Mouse (Mus musculus): Measurements from ENCODE around the gene Pabpc4. TPM values are rescaled to one million over a fixed set of nuclear protein-coding genes. Genes with fewer than 3 reads are reported as not detected.

Pabpc4 gene
- polyA plus RNA-seq (2016; fragmentation: Nextera tagmentation; extraction: Ambion mirVana) = 36.2 and 51.2 TPM in 2 replicates

DNA sequence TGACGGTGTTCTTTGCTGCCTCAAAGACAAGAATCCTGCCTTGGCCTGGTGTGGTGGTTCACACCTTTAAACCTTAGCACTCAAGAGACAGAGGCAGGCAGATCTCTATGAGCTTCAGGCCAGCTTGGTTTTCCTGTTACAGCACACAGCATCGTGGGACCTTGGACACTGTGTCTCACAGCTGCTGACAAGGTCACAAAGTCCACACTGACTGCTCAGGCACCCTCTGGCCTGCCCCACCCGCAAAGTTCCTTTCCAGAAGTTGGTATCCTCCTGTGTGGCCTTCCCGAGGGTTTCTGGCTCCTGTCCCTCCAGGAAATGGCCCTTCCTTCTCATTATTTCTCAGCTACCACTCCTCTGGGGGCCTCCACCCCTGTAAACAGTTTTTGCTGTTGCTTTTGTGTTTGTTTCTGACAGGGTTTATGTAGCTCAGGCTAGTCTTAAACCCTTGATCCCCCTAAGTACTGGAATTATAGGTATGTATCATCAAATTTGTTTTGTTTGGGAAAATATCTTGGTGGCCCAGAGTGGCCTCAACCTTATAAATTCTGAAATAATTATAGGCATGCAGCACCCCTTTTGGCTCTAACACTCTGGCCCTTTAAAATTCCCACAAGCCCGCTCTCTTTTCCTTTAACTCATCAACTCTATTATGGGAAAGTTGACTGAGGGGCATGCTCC, at the start of gene Pabpc4:
Pabpc4 (plus strand) TSS at position 631 of the 681 bp plus-strand sequence.
- H3K27me3 ChIP-seq (ENCODE audit: insufficient read depth, poor library complexity, severe bottlenecking) = no peaks in the 10 kb centered on the region
- H3K27ac ChIP-seq = no peak within 1 kb of the TSS
- no peak for DNase-seq (ENCODE audit: low spot score)
- 78% methylated on average over 5 of the region's 5 CpGs for WGBS
- H3K4me1 ChIP-seq (replicated peaks) = peaks cover 16% of the 10 kb centered on the region; the same call in 1 of the 2 replicates
- H3K4me3 ChIP-seq = no peak within 1 kb of the TSS
- no peaks in the 10 kb centered on the region for H3K9me3 ChIP-seq
- no peaks in the 10 kb centered on the region for H3K36me3 ChIP-seq

DNA sequence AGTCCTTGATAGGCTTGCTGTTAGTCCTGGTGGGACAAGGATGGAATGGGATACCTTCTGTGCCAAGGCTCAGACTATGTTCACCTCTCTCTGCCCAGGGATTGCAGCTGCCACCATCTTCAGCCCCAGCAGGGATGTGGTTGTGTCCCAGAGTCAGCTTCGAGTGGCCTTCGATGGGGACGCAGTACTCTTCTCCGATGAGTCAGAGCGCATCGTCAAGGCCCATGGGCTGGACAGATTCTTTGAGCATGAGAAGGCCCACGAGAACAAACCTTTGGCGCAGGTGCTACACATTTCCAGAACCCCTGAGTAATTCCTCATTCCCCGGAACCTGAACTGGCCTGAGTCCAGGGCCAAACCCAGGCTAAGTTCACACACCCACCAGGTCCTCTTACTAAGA, 48.2 kb upstream of the Pabpc4 start:
- H3K4me3 ChIP-seq = no peak overlapping the region
- H3K27ac ChIP-seq = no peak overlapping the region
- H3K27me3 ChIP-seq (ENCODE audit: insufficient read depth, poor library complexity, severe bottlenecking) = peaks cover 15% of the 10 kb centered on the region
- no peaks in the 10 kb centered on the region for H3K9me3 ChIP-seq
- no peak for DNase-seq (ENCODE audit: low spot score)
- no peaks in the 10 kb centered on the region for H3K36me3 ChIP-seq
- peaks cover 12% of the 10 kb centered on the region; the same call in 1 of the 2 replicates for H3K4me1 ChIP-seq (replicated peaks)
- WGBS = 93% methylated on average over 9 of the region's 9 CpGs

- no peak for DNase-seq (ENCODE audit: low spot score)
- H3K4me3 ChIP-seq = no peak overlapping the region
- 69% methylated on average over 1 of the region's 1 CpGs for WGBS
- H3K36me3 ChIP-seq = no peaks in the 10 kb centered on the region
- H3K9me3 ChIP-seq = no peaks in the 10 kb centered on the region
- peaks cover 13% of the 10 kb centered on the region; the same call in 1 of the 2 replicates for H3K27me3 ChIP-seq (ENCODE audit: insufficient read depth, poor library complexity, severe bottlenecking)
- H3K4me1 ChIP-seq (replicated peaks) = peaks cover 17% of the 10 kb centered on the region; the same call in 1 of the 2 replicates
- H3K27ac ChIP-seq = no peak overlapping the region
These were observed 46.8 kb upstream of the Pabpc4 start for GRCm38 (mm10) chr4:123215367-123215766.

DNA sequence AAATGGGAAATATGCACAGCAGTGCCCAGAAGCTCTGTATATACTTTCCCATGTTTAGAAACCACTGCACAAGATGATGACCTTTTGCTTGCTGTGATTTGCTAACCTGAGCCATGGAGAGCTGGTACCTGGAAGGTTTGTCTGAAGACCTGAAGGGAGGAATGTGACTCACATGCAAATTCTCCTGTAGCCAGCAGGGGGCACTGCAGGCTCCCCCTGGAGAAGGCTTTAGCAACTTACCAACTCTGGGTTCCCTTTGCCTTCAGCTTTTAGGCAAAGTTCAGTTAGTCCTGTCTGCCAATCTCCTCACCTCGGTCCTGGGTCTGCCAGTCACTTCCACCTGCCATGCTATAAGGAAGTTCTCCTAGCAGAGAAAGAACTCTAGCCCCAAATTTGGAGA, 45.4 kb upstream of the Pabpc4 start:
- Histone ChIP-seq H3K27me3 (ENCODE audit: insufficient read depth, poor library complexity, severe bottlenecking) (peaks cover 10% of the 10 kb centered on the region; the same call in 1 of the 2 replicates), H3K4me3 (no peak overlapping the region), H3K4me1 (replicated peaks) (peaks cover 17% of the 10 kb centered on the region; the same call in 1 of the 2 replicates), H3K9me3 (no peaks in the 10 kb centered on the region), H3K27ac (no peak overlapping the region), H3K36me3 (no peaks in the 10 kb centered on the region)
- peak; percentile 50 for DNase-seq (ENCODE audit: low spot score)
- WGBS = 25% methylated on average over 1 of the region's 1 CpGs

GRCm38 (mm10) chr4:123219720-123220357, 42.3 kb upstream of the Pabpc4 start:
- Histone ChIP-seq H3K4me3 (no peak overlapping the region), H3K27ac (no peak overlapping the region), H3K9me3 (no peaks in the 10 kb centered on the region), H3K4me1 (replicated peaks) (peaks cover 15% of the 10 kb centered on the region; the same call in 1 of the 2 replicates), H3K36me3 (no peaks in the 10 kb centered on the region), H3K27me3 (ENCODE audit: insufficient read depth, poor library complexity, severe bottlenecking) (peaks cover 10% of the 10 kb centered on the region; the same call in 1 of the 2 replicates)
- 79% methylated on average over 15 of the region's 15 CpGs for WGBS
- DNase-seq (ENCODE audit: low spot score) = peak; percentile 78

DNA sequence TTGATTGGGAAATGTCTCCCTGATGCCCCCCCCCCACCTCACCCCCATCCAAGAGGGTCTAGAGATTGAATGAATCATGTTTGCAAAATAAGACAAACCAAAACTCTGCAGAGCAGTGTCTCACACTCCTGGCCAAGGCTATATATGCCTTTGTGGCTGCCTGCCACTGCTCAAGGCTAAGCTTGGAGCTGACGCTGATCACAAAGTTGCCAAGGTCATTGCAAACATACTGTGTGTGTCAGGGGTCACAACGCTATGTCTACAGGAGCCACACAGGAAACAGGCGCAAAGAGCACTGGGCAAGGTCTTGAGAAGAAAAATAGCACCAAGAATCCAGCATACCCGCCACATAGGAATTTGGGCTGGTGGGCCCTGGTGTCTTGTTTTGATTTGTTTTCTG, 41.5 kb upstream of the Pabpc4 start:
- Histone ChIP-seq H3K9me3 (no peaks in the 10 kb centered on the region), H3K36me3 (no peaks in the 10 kb centered on the region), H3K27ac (no peak overlapping the region), H3K27me3 (ENCODE audit: insufficient read depth, poor library complexity, severe bottlenecking) (peaks cover 10% of the 10 kb centered on the region; the same call in 1 of the 2 replicates), H3K4me1 (replicated peaks) (peaks cover 10% of the 10 kb centered on the region), H3K4me3 (no peak overlapping the region)
- no peak for DNase-seq (ENCODE audit: low spot score)
- 71% methylated on average over 4 of the region's 4 CpGs for WGBS

DNA sequence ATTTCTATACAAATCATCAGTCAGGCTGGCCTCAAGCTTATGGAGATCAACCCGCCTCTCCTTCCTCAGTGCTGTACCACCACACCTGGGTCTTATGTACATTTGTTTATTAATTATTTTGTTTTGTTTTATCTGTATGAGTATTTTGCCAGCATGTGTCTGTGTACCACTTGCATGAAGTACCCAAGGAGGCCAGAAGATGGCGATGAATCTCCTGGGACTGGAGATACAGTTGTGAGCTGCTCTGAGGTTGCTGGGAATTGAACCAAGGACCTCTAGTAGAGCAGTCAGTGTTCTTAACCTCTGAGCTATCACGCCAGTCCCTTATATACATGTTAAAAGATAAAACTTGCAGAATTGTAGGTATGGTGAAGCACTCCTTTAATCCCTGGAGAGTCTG, 38.8 kb upstream of the Pabpc4 start:
- no peak for DNase-seq (ENCODE audit: low spot score)
- H3K36me3 ChIP-seq = no peaks in the 10 kb centered on the region

DNA sequence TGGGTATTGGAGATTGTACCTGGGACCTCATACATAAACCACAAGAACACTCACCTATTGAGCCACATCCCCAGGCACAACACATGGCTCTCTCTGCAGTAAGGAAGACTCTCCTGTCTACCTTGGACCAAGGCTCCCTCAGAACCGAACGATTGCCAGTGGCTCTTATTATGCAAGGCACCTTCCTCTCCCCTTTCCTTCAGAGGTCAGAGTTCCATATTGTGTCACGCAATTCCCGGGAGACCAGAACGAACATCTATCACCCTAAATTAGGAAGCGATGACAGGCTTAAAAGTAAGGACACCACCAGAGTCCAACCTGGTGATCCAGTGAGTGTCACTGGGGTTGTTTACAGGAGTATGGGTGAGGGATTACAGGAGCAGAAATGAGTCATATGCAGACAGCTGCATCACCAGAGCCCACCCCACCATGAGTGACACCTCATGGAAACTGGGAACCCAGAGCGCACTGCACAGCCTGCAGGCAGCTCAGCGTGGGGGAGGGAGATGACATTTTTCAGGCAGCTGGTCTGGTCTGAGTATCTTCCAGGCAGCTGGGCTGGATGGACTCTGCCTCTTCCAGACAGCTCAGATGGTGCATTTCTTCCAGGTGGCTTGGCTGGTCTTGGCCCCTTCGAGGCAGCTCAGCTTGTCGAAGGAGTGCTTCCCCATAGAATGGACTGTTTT, 36.3 kb upstream of the Pabpc4 start:
- H3K36me3 ChIP-seq = no peaks in the 10 kb centered on the region
- no peaks in the 10 kb centered on the region for H3K9me3 ChIP-seq
- no peak overlapping the region for H3K27ac ChIP-seq
- peaks cover 32% of the 10 kb centered on the region for H3K4me1 ChIP-seq (replicated peaks)
- no peak for DNase-seq (ENCODE audit: low spot score)
- H3K27me3 ChIP-seq (ENCODE audit: insufficient read depth, poor library complexity, severe bottlenecking) = peaks cover 21% of the 10 kb centered on the region
- H3K4me3 ChIP-seq = no peak overlapping the region
- WGBS = 67% methylated on average over 10 of the region's 10 CpGs

More for the DNA sequence above, 38.8 kb upstream of the Pabpc4 start:
- Histone ChIP-seq H3K27ac (no peak overlapping the region), H3K4me3 (no peak overlapping the region), H3K9me3 (no peaks in the 10 kb centered on the region), H3K27me3 (ENCODE audit: insufficient read depth, poor library complexity, severe bottlenecking) (peaks cover 5% of the 10 kb centered on the region; the same call in 1 of the 2 replicates), H3K4me1 (replicated peaks) (peaks cover 32% of the 10 kb centered on the region)
- 43% methylated on average over 3 of the region's 3 CpGs for WGBS

DNA sequence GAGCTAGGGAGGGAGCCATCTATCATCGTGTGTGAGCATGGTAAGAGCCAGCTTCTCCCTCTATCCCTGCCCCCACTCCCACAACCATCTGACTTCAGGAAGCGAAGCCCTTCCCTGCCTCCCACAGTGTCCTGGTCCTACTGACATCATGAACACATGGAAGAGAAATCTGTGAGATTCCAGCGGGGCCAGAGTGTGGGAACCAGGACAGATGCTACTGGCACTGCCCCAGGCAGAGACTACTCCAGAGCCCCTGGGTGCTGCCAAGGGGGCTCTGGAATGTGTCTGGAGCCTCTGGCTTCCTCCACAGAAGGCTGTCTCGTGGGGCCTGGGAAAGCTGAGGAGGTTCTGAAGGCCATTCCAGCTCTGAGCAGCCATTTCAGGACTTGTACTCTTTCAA, 34.4 kb upstream of the Pabpc4 start:
- Histone ChIP-seq H3K27me3 (ENCODE audit: insufficient read depth, poor library complexity, severe bottlenecking) (peaks cover 36% of the 10 kb centered on the region), H3K4me1 (replicated peaks) (peaks cover 35% of the 10 kb centered on the region), H3K36me3 (no peaks in the 10 kb centered on the region), H3K9me3 (no peaks in the 10 kb centered on the region), H3K4me3 (no peak overlapping the region), H3K27ac (peak overlapping the region; percentile 50; the same call in 1 of the 2 replicates)
- DNase-seq (ENCODE audit: low spot score) = no peak
- WGBS = 39% methylated on average over 4 of the region's 4 CpGs

GRCm38 (mm10) chr4:123228270-123228669, 33.9 kb upstream of the Pabpc4 start:
- peak; percentile 34 for DNase-seq (ENCODE audit: low spot score)
- Histone ChIP-seq H3K4me3 (no peak overlapping the region), H3K4me1 (replicated peaks) (peaks cover 41% of the 10 kb centered on the region), H3K27ac (peak overlapping the region; percentile 50), H3K9me3 (no peaks in the 10 kb centered on the region), H3K27me3 (ENCODE audit: insufficient read depth, poor library complexity, severe bottlenecking) (peaks cover 41% of the 10 kb centered on the region), H3K36me3 (no peaks in the 10 kb centered on the region)
- 41% methylated on average over 2 of the region's 2 CpGs for WGBS

DNA sequence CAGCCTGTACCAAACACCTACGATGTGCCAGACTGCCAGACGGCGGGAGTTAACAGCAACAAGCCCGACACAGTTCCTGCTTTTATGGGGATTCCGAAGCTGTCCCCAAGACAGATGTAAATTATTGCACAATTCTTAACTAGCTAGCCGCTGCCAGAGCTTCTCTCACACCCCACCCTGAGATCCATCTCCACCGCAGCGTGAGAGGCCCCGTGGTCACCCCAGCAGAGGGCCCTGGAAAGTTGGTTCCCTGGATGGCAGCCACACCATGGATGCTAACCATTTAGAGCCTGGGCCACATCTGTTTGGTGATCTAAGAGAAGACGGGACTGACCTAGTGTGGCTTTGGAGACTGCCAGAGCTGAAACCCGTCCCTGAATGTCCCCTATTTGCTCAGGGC, 33.0 kb upstream of the Pabpc4 start:
- Histone ChIP-seq H3K27ac (no peak overlapping the region), H3K36me3 (no peaks in the 10 kb centered on the region), H3K4me3 (no peak overlapping the region), H3K27me3 (ENCODE audit: insufficient read depth, poor library complexity, severe bottlenecking) (peaks cover 50% of the 10 kb centered on the region), H3K9me3 (no peaks in the 10 kb centered on the region), H3K4me1 (replicated peaks) (peaks cover 49% of the 10 kb centered on the region)
- DNase-seq (ENCODE audit: low spot score) = no peak
- WGBS = 84% methylated on average over 11 of the region's 11 CpGs

GRCm38 (mm10) chr4:123232841-123233240, 29.3 kb upstream of the Pabpc4 start:
- H3K9me3 ChIP-seq = no peaks in the 10 kb centered on the region
- peak overlapping the region; percentile 60; the same call in 1 of the 2 replicates for H3K4me3 ChIP-seq
- H3K27me3 ChIP-seq (ENCODE audit: insufficient read depth, poor library complexity, severe bottlenecking) = peaks cover 86% of the 10 kb centered on the region

More at GRCm38 (mm10) chr4:123232841-123233240, 29.3 kb upstream of the Pabpc4 start:
- H3K36me3 ChIP-seq = no peaks in the 10 kb centered on the region
- peaks cover 51% of the 10 kb centered on the region for H3K4me1 ChIP-seq (replicated peaks)
- no peak for DNase-seq (ENCODE audit: low spot score)
- WGBS = 63% methylated on average over 3 of the region's 3 CpGs
- peak overlapping the region; percentile 74; the same call in 1 of the 2 replicates for H3K27ac ChIP-seq

Data from hindbrain, embryonic 10.5 days (tissue).